Mouse (Mus musculus) myocyte (in vitro differentiated cells): ENCODE data around the gene Gm3435. TPM values are rescaled to one million over a fixed set of nuclear protein-coding genes. Genes with fewer than 3 reads are reported as not detected.
"Not testable (repeated sequence)": the region's sequence is repeated elsewhere in the genome, so short reads cannot be mapped to it uniquely, and the experiment has no call there.

ENCODE experiments used
- H3K27me3 ChIP-seq: one replicate; pipeline ENCODE4 v1.6.1; 2011; ENCODE audit not compliant: control insufficient read depth, insufficient read depth, insufficient read length
- H3K36me3 ChIP-seq: one replicate; pipeline ENCODE4 v1.6.1; 2011; ENCODE audit not compliant: control insufficient read depth, insufficient read depth
- H3K4me2 ChIP-seq: one replicate; pipeline ENCODE4 v1.6.1; 2011; ENCODE audit warnings: low read depth, control low read depth
- H3K4me3 ChIP-seq: one replicate; pipeline ENCODE4 v1.5.1; 2011; ENCODE audit warnings: mild to moderate bottlenecking, control low read depth, moderate library complexity
- H3K79me2 ChIP-seq: one replicate; pipeline ENCODE4 v1.6.1; 2011; ENCODE audit not compliant: control insufficient read depth, insufficient read depth
- H3ac ChIP-seq: one replicate; pipeline ENCODE4 v1.6.1; 2011; ENCODE audit not compliant: control insufficient read depth, insufficient read length
- CEBPB ChIP-seq: IDR thresholded peaks from 2 replicates; pipeline ENCODE4 v1.6.1; 2011; ENCODE audit warnings: mild to moderate bottlenecking, moderate library complexity; ENCODE audit not compliant: poor library complexity, insufficient read depth, severe bottlenecking
- E2F4 ChIP-seq: IDR thresholded peaks from one replicate; pipeline ENCODE4 v1.6.1; 2011; ENCODE audit warnings: mild to moderate bottlenecking, control low read depth, moderate library complexity; ENCODE audit not compliant: insufficient read depth
- MAX ChIP-seq: IDR thresholded peaks from one replicate; pipeline ENCODE4 v1.6.1; 2011; ENCODE audit warnings: low read depth, mild to moderate bottlenecking, control low read depth
- MYOD1 ChIP-seq, 3 experiments: IDR thresholded peaks; one replicate each; pipeline ENCODE4 v1.6.1; 2011; ENCODE audit warnings: control low read depth in 2 of 3, low read depth in 2 of 3, mild to moderate bottlenecking in 2 of 3, moderate library complexity in 1 of 3; ENCODE audit not compliant: insufficient read length in 2 of 3, control insufficient read depth in 1 of 3
- MYOG ChIP-seq, 3 experiments: IDR thresholded peaks; one replicate each; pipeline ENCODE4 v1.6.1; 2011; ENCODE audit warnings: control low read depth in 2 of 3, low read depth in 2 of 3, mild to moderate bottlenecking in 2 of 3; ENCODE audit not compliant: insufficient read length in 2 of 3, control insufficient read depth in 1 of 3, insufficient read depth in 1 of 3
- POLR2A ChIP-seq: IDR thresholded peaks from one replicate; pipeline ENCODE4 v1.6.1; 2011; ENCODE audit warnings: low read depth, mild to moderate bottlenecking, control low read depth, moderate library complexity; ENCODE audit not compliant: insufficient read length
- POLR2AphosphoS2 ChIP-seq: IDR thresholded peaks from one replicate; pipeline ENCODE4 v1.6.1; 2011; ENCODE audit warnings: low read depth, control low read depth; ENCODE audit not compliant: insufficient read length
- REST ChIP-seq: IDR thresholded peaks from one replicate; pipeline ENCODE4 v1.6.1; 2011; ENCODE audit warnings: mild to moderate bottlenecking, control low read depth, moderate library complexity; ENCODE audit not compliant: insufficient read depth, insufficient read length
- SRF ChIP-seq: IDR thresholded peaks from one replicate; pipeline ENCODE4 v1.6.1; 2011; ENCODE audit warnings: low read depth; ENCODE audit not compliant: control insufficient read depth, insufficient read length
- TCF12 ChIP-seq: IDR thresholded peaks from one replicate; pipeline ENCODE4 v1.6.1; 2011; ENCODE audit warnings: mild to moderate bottlenecking, control low read depth; ENCODE audit not compliant: poor library complexity, insufficient read depth, severe bottlenecking
- TCF3 ChIP-seq: IDR thresholded peaks from one replicate; pipeline ENCODE4 v1.6.1; 2011; ENCODE audit warnings: low read depth, control low read depth; ENCODE audit not compliant: insufficient read length
- USF1 ChIP-seq: IDR thresholded peaks from one replicate; pipeline ENCODE4 v1.6.1; 2011; ENCODE audit warnings: low read depth, mild to moderate bottlenecking, control low read depth, moderate library complexity
- polyA plus RNA-seq: library from polyadenylated mRNA; unstranded; fragments of >200 nt; fragmentation: generic; extraction: Trizol; gene quantifications from one replicate; pipeline ENCODE4 v1.2.1, GENCODE M21; 2012; ENCODE audit warnings: missing spikeins

Gene Gm3435
- polyA plus RNA-seq, 1 experiment = 2.9 TPM

GRCm38 (mm10) chr17:15050338-15050737, 40.4 kb downstream of the Gm3435 start:
- H3K36me3 ChIP-seq, H3K4me3 ChIP-seq, H3K79me2 ChIP-seq, H3K27me3 ChIP-seq, H3ac ChIP-seq, H3K4me2 ChIP-seq: not testable (repeated sequence)

DNA sequence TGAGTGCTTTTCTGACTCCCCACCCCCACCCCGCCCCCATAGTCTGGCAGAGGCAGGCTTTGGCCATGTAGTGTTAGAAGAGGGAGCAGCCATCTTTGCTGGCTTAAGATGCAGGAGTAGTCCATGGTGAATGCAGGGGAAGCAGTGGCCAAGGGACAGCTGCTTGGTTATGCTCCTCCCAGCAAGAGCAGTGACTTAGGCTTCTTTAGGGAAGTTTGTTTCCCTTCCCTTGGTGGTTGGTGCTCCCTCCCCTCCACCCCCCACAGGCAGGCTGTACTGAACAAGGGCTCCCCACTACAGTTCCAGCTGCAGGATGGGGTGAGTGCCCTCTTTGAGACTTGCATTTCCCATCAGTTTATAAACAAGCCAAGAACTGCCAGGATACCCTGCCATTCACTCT, 42.8 kb downstream of the Gm3435 start:
- H3K79me2 ChIP-seq, H3K4me2 ChIP-seq, H3ac ChIP-seq, H3K27me3 ChIP-seq, H3K4me3 ChIP-seq, H3K36me3 ChIP-seq: not testable (repeated sequence)

DNA sequence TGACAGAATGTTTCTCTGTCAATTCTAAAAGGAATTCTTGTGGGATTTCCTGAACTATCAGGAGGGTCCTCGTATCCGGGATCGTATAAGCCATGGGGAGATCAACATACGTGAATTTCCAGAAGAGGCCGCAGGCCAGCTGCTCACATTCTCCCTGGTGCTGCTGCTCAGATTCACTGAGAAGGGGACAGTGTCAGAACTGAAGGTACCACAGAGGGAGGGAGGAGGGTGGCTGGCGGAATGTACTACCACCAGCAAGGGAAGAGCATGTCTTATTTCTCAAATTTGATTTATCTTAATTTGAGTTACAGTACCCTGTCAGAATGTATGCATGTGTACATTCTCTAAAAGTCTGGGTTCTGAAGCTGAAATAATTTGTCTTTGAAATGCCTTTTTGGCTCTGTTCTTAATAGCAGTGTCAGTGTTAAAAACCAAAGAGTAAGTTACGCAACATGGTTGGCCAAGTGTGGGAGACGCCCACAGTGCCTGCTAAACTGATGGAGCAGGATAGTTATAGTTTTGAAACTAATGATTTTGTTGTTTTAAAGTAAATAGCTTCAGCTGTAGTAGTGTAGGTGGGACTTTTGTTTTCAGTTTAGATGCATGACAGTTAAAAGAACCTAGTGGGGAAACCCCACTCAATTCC, 43.3 kb downstream of the Gm3435 start:
- H3K4me2 ChIP-seq = peak overlapping the region; percentile 38
- H3K4me3 ChIP-seq, H3K79me2 ChIP-seq, H3K27me3 ChIP-seq, H3ac ChIP-seq, H3K36me3 ChIP-seq: not testable (repeated sequence)

DNA sequence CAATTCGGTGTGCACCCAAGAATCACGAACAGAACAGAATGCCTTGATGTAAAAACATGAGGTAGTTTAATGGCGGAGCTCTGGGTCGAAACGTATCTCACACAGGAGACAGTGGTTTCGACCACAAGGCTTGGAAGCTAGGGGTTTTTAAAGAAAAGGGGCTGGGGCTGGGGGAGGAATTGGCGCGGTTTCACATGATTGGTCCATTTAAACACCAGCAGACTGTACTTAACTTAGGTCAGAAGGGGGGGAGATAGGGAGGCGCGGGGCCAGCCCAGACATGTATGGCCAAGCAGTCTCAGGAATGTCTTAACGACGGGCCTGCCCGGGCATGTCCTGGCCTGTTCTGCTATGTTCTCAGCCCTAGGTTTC, 43.8 kb downstream of the Gm3435 start:
- not testable (repeated sequence) for H3K36me3 ChIP-seq, H3K4me3 ChIP-seq, H3ac ChIP-seq, H3K27me3 ChIP-seq, H3K79me2 ChIP-seq
- H3K4me2 ChIP-seq = peak overlapping the region; percentile 38

GRCm38 (mm10) chr17:15055925-15056324, 45.9 kb downstream of the Gm3435 start:
- peaks cover 5% of the 10 kb centered on the region for H3K36me3 ChIP-seq
- no peak overlapping the region for H3K4me2 ChIP-seq
- TF ChIP-seq TCF12 (no peak), TCF3 (no peak), USF1 (no peak), MYOG (IDR thresholded peaks at IDR 0.05; ENCODE audit: control insufficient read depth in 1 of 3, insufficient read depth in 1 of 3, insufficient read length in 2 of 3, low read depth in 2 of 3) (no peak), SRF (no peak), REST (no peak), POLR2A (no peak), MAX (no peak), MYOD1 (IDR thresholded peaks at IDR 0.05; ENCODE audit: control insufficient read depth in 1 of 3, insufficient read length in 2 of 3, low read depth in 2 of 3) (no peak), POLR2AphosphoS2 (no peak), E2F4 (no peak), CEBPB (no peak)
- H3K27me3 ChIP-seq = no peaks in the 10 kb centered on the region
- H3ac ChIP-seq = no peak overlapping the region
- H3K4me3 ChIP-seq = no peak overlapping the region
- H3K79me2 ChIP-seq = no peaks in the 10 kb centered on the region

DNA sequence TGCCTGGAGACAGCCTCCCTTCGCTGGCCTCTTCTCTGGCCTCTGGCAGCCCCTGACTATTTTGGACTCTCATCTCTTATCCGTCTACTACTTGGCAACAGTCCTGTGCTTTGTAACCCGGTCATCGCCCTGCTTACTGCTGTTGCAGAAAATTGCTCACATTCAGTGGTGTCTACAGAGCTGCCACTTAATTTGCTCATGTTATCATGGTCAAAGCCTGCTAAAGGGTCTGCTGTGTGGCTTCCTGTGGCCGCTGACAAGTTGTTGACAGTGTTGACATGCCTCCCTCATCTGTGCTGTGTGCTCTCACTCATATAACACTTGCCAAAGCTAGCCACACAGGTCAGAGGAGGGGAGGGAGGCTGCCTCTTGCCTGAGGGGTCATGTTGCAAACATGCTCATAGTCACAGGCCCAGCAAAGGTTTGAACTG, 48.2 kb downstream of the Gm3435 start:
- H3K27me3 ChIP-seq = no peaks in the 10 kb centered on the region
- no peaks in the 10 kb centered on the region for H3K79me2 ChIP-seq
- peaks cover 5% of the 10 kb centered on the region for H3K36me3 ChIP-seq
- no peak overlapping the region for H3ac ChIP-seq
- no peak for TF ChIP-seq POLR2AphosphoS2
- TF ChIP-seq TCF3 = no peak
- TF ChIP-seq TCF12 = no peak
- TF ChIP-seq CEBPB = no peak
- no peak for TF ChIP-seq E2F4
- no peak for TF ChIP-seq MAX
- TF ChIP-seq MYOD1 (IDR thresholded peaks at IDR 0.05; ENCODE audit: control insufficient read depth in 1 of 3, insufficient read length in 2 of 3, low read depth in 2 of 3) = no peak
- no peak for TF ChIP-seq REST
- TF ChIP-seq POLR2A = no peak
- no peak for TF ChIP-seq USF1
- TF ChIP-seq MYOG (IDR thresholded peaks at IDR 0.05; ENCODE audit: control insufficient read depth in 1 of 3, insufficient read depth in 1 of 3, insufficient read length in 2 of 3, low read depth in 2 of 3) = no peak
- TF ChIP-seq SRF = no peak
- H3K4me2 ChIP-seq = no peak overlapping the region
- H3K4me3 ChIP-seq = no peak overlapping the region
